Mouse (Mus musculus) liver, embryonic 14.5 days (tissue): ENCODE measurements at regions not wholly inside any gene's neighbourhood (a gene's known extent, or its start where the extent isn't known, plus 50 kb on each side); places are given as distances from the start of the nearest gene placed in this dataset.

Source experiments
- CTCF ChIP-seq: IDR thresholded peaks from 2 replicates; pipeline ENCODE4 v1.5.1; 2016; ENCODE audit warnings: antibody characterized with exemption, low read depth, control low read depth
- EP300 ChIP-seq: IDR thresholded peaks from 2 replicates; pipeline ENCODE4 v1.6.1; 2016; ENCODE audit warnings: antibody characterized with exemption, low read depth

GRCm38 (mm10) chr19:15080638-15081037 lies 482.8 kb upstream of the Tle4 start:
- TF ChIP-seq CTCF (no peak), EP300 (no peak)
